Mouse (Mus musculus) MEL (cell line): ENCODE data around the gene Svs1. TPM values are rescaled to one million over a fixed set of nuclear protein-coding genes. Genes with fewer than 3 reads are reported as not detected.

ENCODE experiments used
- DNase-seq: peaks from one replicate; pipeline ENCODE4 v3.0.0; 2011; ENCODE audit warnings: low read depth, low spot score
- H3K27ac ChIP-seq: 2 replicates; pipeline ENCODE4 v1.5.1; 2012; ENCODE audit warnings: low read depth, mild to moderate bottlenecking, control low read depth, low read length, moderate library complexity; ENCODE audit not compliant: control insufficient read depth
- H3K27me3 ChIP-seq, 2 experiments: fragments of 150-350 bp in 1 of 2; sonication (generic) in 1 of 2; 2 replicates each; pipeline ENCODE4 v1.6.1; 2012; ENCODE audit warnings: low read length in 2 of 2, mild to moderate bottlenecking in 2 of 2, improper control_type of control experiment in 1 of 2, moderate library complexity in 1 of 2; ENCODE audit not compliant: insufficient read depth in 2 of 2, control insufficient read depth in 1 of 2
- H3K36me3 ChIP-seq, 2 experiments: 2 replicates each; pipeline ENCODE4 v1.6.1; 2012 to 2014; ENCODE audit warnings: low read length in 2 of 2, improper control_type of control experiment in 1 of 2, inconsistent platforms in 1 of 2, mild to moderate bottlenecking in 1 of 2; ENCODE audit not compliant: insufficient read depth in 2 of 2, control insufficient read depth in 1 of 2
- H3K4me1 ChIP-seq, 2 experiments: fragments of 150-350 bp in 1 of 2; sonication (generic) in 1 of 2; 2 replicates each; pipeline ENCODE4 v1.6.1; 2012; ENCODE audit warnings: low read length in 2 of 2, improper control_type of control experiment in 1 of 2, mild to moderate bottlenecking in 1 of 2; ENCODE audit not compliant: insufficient read depth in 2 of 2, control insufficient read depth in 1 of 2
- H3K4me3 ChIP-seq, 2 experiments: fragments of 150-350 bp in 1 of 2; sonication (generic) in 1 of 2; 2 replicates each; pipeline ENCODE4 v1.5.1; 2012; ENCODE audit warnings: low read depth in 2 of 2, low read length in 2 of 2, mild to moderate bottlenecking in 2 of 2, moderate library complexity in 2 of 2, control low read depth in 1 of 2, improper control_type of control experiment in 1 of 2; ENCODE audit not compliant: control insufficient read depth in 1 of 2, insufficient read depth in 1 of 2
- H3K79me2 ChIP-seq: 2 replicates; pipeline ENCODE4 v1.6.1; 2012; ENCODE audit warnings: mild to moderate bottlenecking, low read length, moderate library complexity; ENCODE audit not compliant: control insufficient read depth, poor library complexity, insufficient read depth
- H3K9ac ChIP-seq: 2 replicates; pipeline ENCODE4 v1.6.1; 2012; ENCODE audit warnings: low read depth, mild to moderate bottlenecking, control low read depth, low read length, moderate library complexity; ENCODE audit not compliant: control insufficient read depth, poor library complexity, severe bottlenecking
- H3K9me3 ChIP-seq: fragments of 150-350 bp; sonication (generic); replicated peaks from 2 replicates; pipeline ENCODE4 v1.6.1; 2012; ENCODE audit warnings: mild to moderate bottlenecking, low read length, improper control_type of control experiment, moderate library complexity; ENCODE audit not compliant: insufficient read depth
- BHLHE40 ChIP-seq: IDR thresholded peaks from 2 replicates; pipeline ENCODE4 v1.6.1; 2012; ENCODE audit warnings: low read depth, mild to moderate bottlenecking, inconsistent platforms, low read length, improper control_type of control experiment, borderline replicate concordance
- CTCF ChIP-seq, 3 experiments: IDR thresholded peaks in 2 of 3; conservative IDR thresholded peaks in 1 of 3; 2 replicates each; pipeline ENCODE4 v1.5.1; 2011 to 2012; ENCODE audit warnings: low read length in 3 of 3, low read depth in 2 of 3, mild to moderate bottlenecking in 2 of 3, improper control_type of control experiment in 1 of 3, inconsistent platforms in 1 of 3, mixed read lengths in 1 of 3, moderate library complexity in 1 of 3; ENCODE audit not compliant: control insufficient read depth in 1 of 3, insufficient read depth in 1 of 3, poor library complexity in 1 of 3, severe bottlenecking in 1 of 3
- ELF1 ChIP-seq: IDR thresholded peaks from 2 replicates; pipeline ENCODE4 v1.6.1; 2014; ENCODE audit warnings: low read depth, mild to moderate bottlenecking, inconsistent platforms, low read length, improper control_type of control experiment, moderate library complexity
- EP300 ChIP-seq, 2 experiments: IDR thresholded peaks; 2 replicates each; pipeline ENCODE4 v1.6.1; 2011; ENCODE audit warnings: improper control_type of control experiment in 2 of 2, low read length in 2 of 2, low read depth in 1 of 2, mild to moderate bottlenecking in 1 of 2
- GATA1 ChIP-seq: IDR thresholded peaks from 2 replicates; pipeline ENCODE4 v1.6.1; 2011; ENCODE audit warnings: low read depth, low read length, improper control_type of control experiment
- KAT2A ChIP-seq: conservative IDR thresholded peaks from 2 replicates; pipeline ENCODE4 v1.6.1; 2012; ENCODE audit warnings: low read depth, low read length, improper control_type of control experiment, inconsistent platforms
- MAZ ChIP-seq: IDR thresholded peaks from 2 replicates; pipeline ENCODE4 v1.6.1; 2012; ENCODE audit warnings: low read depth, mild to moderate bottlenecking, inconsistent platforms, low read length, improper control_type of control experiment
- MEF2A ChIP-seq: IDR thresholded peaks from 2 replicates; pipeline ENCODE4 v1.6.1; 2014; ENCODE audit warnings: low read depth, mild to moderate bottlenecking, inconsistent platforms, low read length, improper control_type of control experiment; ENCODE audit not compliant: poor library complexity, insufficient replicate concordance, severe bottlenecking; ENCODE audit errors: extremely low read depth
- MYC ChIP-seq: IDR thresholded peaks from 2 replicates; pipeline ENCODE4 v1.6.1; 2011; ENCODE audit warnings: low read depth, mild to moderate bottlenecking, low read length, improper control_type of control experiment, moderate library complexity
- NELFE ChIP-seq: IDR thresholded peaks from 2 replicates; pipeline ENCODE4 v1.6.1; 2011; ENCODE audit warnings: low read depth, low read length, improper control_type of control experiment
- NRF1 ChIP-seq: IDR thresholded peaks from 2 replicates; pipeline ENCODE4 v1.6.1; 2014; ENCODE audit warnings: low read depth, mild to moderate bottlenecking, inconsistent platforms, low read length, improper control_type of control experiment, moderate library complexity; ENCODE audit not compliant: poor library complexity, insufficient read depth, severe bottlenecking
- POLR2A ChIP-seq, 2 experiments: IDR thresholded peaks; 2 replicates each; pipeline ENCODE4 v1.6.1; 2011 to 2012; ENCODE audit warnings: low read length in 2 of 2, mild to moderate bottlenecking in 2 of 2, control low read depth in 1 of 2, improper control_type of control experiment in 1 of 2, low read depth in 1 of 2, moderate library complexity in 1 of 2; ENCODE audit not compliant: control insufficient read depth in 1 of 2, insufficient read depth in 1 of 2, poor library complexity in 1 of 2
- POLR2AphosphoS5 ChIP-seq: IDR thresholded peaks from 2 replicates; pipeline ENCODE4 v1.6.1; 2012; ENCODE audit warnings: low read depth, borderline replicate concordance, mild to moderate bottlenecking, inconsistent platforms, low read length, moderate library complexity, mixed read lengths
- TAL1 ChIP-seq: IDR thresholded peaks from 2 replicates; pipeline ENCODE4 v1.6.1; 2012; ENCODE audit warnings: mild to moderate bottlenecking, inconsistent platforms, low read length, moderate library complexity, mixed read lengths
- TCF12 ChIP-seq: IDR thresholded peaks from 2 replicates; pipeline ENCODE4 v1.6.1; 2014; ENCODE audit warnings: low read depth, mild to moderate bottlenecking, inconsistent platforms, low read length, improper control_type of control experiment, moderate library complexity
- ZMIZ1 ChIP-seq: IDR thresholded peaks from 2 replicates; pipeline ENCODE4 v1.6.1; 2012; ENCODE audit warnings: low read depth, mild to moderate bottlenecking, inconsistent platforms, low read length, improper control_type of control experiment, moderate library complexity
- ZNF384 ChIP-seq: IDR thresholded peaks from 2 replicates; pipeline ENCODE4 v1.6.1; 2012; ENCODE audit warnings: low read depth, mild to moderate bottlenecking, inconsistent platforms, low read length, improper control_type of control experiment
- polyA plus RNA-seq, 2 experiments: library from polyadenylated mRNA; stranded (reverse) in 1 of 2; unstranded in 1 of 2; fragments of >175 nt in 1 of 2; fragments of >200 nt in 1 of 2; gene quantifications; 2 replicates each; pipeline versions ENCODE4 v1.2.1 to v1.2.4; 2012; ENCODE audit warnings: low replicate concordance in 2 of 2, low read depth in 1 of 2; ENCODE audit not compliant: insufficient read length in 2 of 2, insufficient read depth in 1 of 2, missing spikeins in 1 of 2
- total RNA-seq: library from RNA; depleted of rRNA; stranded (reverse); fragments of 300-350 nt; gene quantifications from 2 replicates; pipeline ENCODE4 v1.2.3, GENCODE M21; 2012

Gene Svs1
- total and polyA plus RNA-seq, 3 experiments: not detected

DNA sequence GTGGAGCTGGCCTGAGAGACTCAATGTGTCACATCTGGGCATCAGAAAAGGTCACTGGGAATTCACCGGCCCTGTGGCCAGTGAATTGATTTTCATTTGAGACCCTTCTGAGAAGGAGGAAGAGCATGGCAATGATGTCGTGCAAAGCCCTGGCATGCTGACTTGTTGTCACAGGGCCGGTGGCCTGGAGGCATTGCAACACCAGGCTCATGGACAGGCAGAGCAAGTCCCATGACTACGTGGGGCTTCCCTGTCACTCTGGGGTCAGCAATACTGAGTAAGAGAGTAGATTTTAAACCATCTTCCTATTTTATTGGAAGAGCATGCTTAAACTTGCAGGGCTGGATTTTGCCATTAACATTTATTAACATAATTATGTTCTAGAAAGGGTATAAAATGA, 26.4 kb downstream of the Svs1 start:
- Histone ChIP-seq H3K4me1 (no peaks in the 10 kb centered on the region), H3K9me3 (no peaks in the 10 kb centered on the region), H3K79me2 (no peaks in the 10 kb centered on the region), H3K27me3 (no peaks in the 10 kb centered on the region; a peak in 1 of 4 replicates), H3K27ac (no peak overlapping the region), H3K9ac (no peak overlapping the region), H3K4me3 (no peak overlapping the region), H3K36me3 (no peaks in the 10 kb centered on the region)
- no peak for DNase-seq
- TF ChIP-seq MYC: no peak
- no peak for TF ChIP-seq BHLHE40
- TF ChIP-seq MAZ: no peak
- TF ChIP-seq ZMIZ1: no peak
- no peak for TF ChIP-seq KAT2A
- TF ChIP-seq ZNF384: no peak
- no peak for TF ChIP-seq NELFE
- TF ChIP-seq ELF1: no peak
- TF ChIP-seq POLR2A (IDR thresholded peaks at IDR 0.05; ENCODE audit: control insufficient read depth in 1 of 2, insufficient read depth in 1 of 2, low read depth in 1 of 2, low read length in 2 of 2, poor library complexity in 1 of 2): no peak
- TF ChIP-seq MEF2A: no peak
- TF ChIP-seq CTCF (IDR thresholded peaks at IDR 0.05 in 2 of 3, conservative IDR thresholded peaks at IDR 0.05 in 1 of 3; ENCODE audit: control insufficient read depth in 1 of 3, insufficient read depth in 1 of 3, low read depth in 2 of 3, low read length in 3 of 3, poor library complexity in 1 of 3, severe bottlenecking in 1 of 3): no peak
- TF ChIP-seq NRF1: no peak
- TF ChIP-seq POLR2AphosphoS5: no peak

DNA sequence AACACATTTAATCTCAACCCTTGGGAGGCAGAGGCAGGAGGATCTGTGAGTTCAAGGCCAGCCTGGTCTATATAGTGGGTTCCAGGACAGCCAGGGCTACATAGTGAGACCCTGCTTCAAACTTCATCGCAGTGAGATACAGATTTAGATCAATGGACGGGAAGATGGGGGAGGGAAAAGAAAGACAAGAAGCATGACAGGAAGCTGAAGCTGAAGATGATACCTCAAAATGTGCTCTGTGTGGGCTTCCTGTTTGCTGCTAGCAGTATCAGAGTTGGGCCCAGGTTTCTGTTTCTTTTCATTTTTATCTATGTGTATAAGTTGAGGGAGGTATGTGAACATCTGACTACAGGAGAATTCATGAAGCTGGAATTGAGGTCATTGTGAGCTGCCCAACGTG, 26.8 kb downstream of the Svs1 start:
- Histone ChIP-seq H3K9ac (no peak overlapping the region), H3K4me1 (no peaks in the 10 kb centered on the region), H3K4me3 (no peak overlapping the region), H3K27ac (no peak overlapping the region), H3K27me3 (no peaks in the 10 kb centered on the region; a peak in 1 of 4 replicates), H3K36me3 (no peaks in the 10 kb centered on the region), H3K79me2 (no peaks in the 10 kb centered on the region), H3K9me3 (no peaks in the 10 kb centered on the region)
- TF ChIP-seq NELFE: no peak
- no peak for TF ChIP-seq TCF12
- no peak for TF ChIP-seq GATA1
- TF ChIP-seq ELF1: no peak
- no peak for TF ChIP-seq TAL1
- no peak for TF ChIP-seq EP300 (IDR thresholded peaks at IDR 0.05; ENCODE audit: low read depth in 1 of 2, low read length in 2 of 2)
- no peak for DNase-seq
